Mouse (Mus musculus) thymus, postnatal 0 days (tissue): Measurements from ENCODE around the gene Wnk4. TPM values are rescaled to one million over a fixed set of nuclear protein-coding genes. Genes with fewer than 3 reads are reported as not detected.
A peak's percentile ranks its signal among the peaks of the same experiment; 100 is the strongest.

Experiments
- DNase-seq: peaks from one replicate; pipeline ENCODE4 v3.0.0-alpha.2; 2015; ENCODE audit warnings: low spot score
- polyA plus RNA-seq: library from polyadenylated mRNA; unstranded; fragments of >200 nt; fragmentation: Nextera tagmentation; extraction: Ambion mirVana; gene quantifications from 2 replicates; pipeline ENCODE4 v1.2.1, GENCODE M21; 2015

Gene Wnk4
- polyA plus RNA-seq: 1.4 and 2.1 TPM in 2 replicates

DNA sequence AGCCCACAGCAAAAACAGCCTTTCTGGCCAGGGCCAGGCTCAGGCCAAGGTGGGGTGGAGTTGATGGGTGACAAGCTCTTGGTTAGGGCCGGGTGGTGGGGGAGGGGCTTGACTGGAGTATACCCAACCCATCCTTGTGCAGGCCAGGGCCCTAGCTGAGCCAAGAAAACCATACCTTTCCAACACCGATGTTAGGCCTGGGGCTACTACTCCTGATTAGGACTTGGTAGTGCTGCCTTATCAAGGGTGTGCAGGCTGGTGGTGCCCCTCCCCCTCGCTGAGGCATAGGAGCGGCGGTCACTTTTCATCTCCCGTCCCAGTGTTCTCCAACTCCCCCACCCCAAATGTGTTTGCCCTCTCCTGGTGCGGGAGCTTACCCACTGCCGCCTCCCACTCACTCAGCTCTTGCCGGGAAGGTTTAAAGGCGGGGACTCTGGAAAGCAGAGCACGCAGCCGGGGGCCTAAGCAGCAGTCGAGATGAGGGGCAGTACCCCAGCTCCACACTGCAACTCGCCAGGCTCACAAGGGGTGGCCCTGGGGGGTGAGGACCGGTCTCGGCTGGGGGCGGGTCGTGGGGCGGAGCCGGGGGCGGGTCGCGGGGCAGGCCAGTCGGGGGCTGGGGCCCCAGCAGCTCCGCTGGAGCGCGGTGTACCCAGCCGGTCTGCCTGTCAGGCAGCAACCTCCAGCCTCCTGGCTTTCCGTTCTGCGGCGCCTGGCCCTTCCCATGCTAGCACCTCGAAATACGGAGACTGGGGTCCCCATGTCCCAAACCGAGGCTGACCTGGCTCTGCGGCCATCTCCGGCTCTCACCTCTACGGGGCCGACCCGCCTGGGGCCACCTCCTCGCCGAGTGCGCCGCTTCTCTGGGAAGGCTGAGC lies at the start of gene Wnk4:
Wnk4 (plus strand) TSS at position 620 of the 878 bp plus-strand sequence.
- peak; percentile 37 for DNase-seq

DNA sequence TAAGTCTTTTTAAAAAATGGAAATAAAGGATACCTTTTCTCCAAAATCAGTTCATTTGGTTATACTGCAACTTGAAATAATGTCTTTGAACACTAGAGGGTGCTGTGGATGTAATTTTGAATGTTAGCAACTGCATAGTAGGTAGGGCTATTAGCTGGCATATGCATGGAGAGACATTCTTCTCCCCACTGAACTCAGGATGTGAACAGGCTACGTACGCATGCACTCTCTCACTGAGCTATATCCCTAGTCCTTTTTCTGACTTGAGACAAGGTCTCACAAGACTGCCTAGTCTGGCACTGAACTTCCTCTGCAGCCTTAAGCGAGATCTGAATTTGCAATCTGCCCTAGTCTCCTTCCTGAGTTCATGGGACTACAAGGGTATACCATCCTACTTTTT lies 48.4 kb upstream of the Wnk4 start:
- DNase-seq: peak; percentile 84

DNA sequence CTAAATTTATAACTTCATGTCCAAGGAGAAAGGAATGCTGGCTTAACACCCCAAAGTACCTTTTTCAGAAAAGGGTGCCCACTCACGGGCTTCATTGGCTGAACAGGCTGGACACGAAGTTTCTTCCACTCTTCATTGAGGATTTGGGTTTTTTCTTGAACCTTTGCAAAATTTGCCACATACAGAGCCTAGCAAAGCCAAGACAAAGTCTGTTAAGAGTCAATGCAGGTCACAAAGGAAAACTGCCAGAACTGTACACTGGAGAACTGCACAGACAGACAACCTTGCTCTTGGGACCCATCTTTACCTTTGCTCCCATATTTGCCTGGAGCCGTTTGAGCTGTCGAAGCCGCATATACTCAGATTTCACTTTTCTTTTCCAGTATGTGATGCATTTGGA lies 43.4 kb upstream of the Wnk4 start:
- no peak for DNase-seq

DNA sequence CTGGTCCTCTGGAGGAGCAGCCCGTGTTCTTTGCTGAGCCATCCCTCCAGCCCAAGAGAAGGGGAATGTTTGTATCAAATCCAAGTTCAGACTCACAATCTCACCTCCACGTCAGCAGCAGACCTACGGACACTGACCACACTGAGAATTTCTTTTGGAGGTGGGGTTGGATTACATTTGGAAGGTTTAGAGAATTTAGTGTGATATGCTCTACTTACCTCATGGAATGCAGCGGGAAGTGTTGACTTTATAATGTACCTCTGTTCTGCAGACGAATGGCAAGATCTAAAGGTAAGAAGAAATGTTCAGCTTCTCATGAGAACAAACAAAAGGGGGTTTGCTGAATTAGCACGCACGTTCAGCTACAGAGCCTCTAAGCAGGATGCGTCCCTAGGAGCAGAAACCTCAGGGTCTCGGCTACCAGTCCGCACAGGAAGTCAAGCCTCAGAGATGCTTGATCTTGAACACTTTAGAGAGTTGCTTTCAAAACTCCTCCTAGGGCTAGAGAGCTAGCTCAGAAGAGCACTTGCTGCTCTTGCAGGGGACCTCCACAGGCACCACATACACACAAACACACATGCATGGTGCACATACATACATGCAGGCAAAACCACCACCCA lies 41.8 kb upstream of the Wnk4 start:
- peak; percentile 73 for DNase-seq

DNA sequence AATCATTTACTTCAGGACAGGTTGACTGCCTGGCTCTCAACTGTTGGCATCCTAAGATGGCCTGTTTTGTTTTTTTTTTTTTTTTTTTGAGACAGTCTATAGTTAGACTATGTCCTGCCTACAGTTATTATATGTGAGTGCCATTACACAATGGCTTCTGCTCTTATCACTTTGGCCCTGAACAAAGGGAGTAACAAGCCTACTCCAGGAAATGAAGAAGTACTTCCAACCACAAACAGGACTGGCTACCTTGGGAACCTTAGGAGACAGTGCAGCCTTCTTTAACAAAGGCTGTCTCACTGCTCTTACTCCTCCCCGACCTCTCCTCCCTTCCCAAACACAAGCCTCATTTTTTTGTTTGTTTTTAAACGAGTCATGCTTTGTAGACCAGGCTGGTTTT lies 39.5 kb upstream of the Wnk4 start:
- no peak for DNase-seq

DNA sequence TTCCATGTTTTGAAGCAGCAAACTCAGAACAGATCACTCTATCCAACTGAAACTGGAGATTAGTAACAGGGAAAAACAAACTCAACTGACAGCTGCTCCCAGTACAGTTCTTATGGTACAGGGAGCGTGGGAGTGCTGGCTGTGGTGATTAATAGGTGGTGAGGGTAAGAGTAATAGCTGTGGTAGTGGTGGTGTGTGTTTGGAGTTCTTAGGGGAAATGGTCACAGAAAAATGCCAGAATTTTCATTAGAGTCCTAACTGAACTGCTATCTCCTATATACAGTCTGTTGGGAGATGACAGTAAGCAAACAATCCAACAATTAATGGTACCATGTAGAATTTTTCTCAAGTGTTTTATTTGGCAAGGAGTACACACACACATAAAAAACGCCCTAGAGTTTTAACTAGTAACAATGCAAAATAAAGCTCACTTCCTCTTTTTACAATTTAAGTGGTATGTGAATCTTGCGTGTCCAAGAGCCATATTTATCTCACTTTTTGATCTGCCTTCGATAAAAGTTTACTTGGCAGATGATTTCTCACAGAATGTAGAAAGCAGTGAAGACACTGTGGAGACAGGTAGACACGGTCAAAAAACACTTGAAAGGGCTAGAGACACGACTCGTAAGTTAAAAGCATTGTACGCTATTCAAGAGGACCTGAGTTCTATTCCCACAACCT lies 38.9 kb upstream of the Wnk4 start:
- DNase-seq: no peak

DNA sequence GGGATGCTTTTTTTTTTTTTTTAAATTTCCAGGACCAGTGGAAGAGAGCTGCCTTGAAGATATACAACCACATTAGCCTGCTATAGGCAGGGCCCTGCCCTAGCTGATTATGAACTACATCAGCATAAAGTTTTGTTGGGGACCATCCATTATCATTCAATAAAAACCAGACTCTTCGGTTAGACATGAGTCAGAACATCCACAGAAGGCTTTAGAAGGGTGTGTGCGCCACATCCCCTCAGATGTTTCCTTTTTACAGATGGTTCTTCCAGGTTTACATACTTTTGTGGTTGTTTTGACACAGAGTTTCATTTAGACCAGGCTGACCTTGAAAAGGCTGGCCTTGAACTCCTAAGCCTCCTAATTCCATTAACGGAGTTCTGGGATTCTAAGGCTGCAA lies 36.0 kb upstream of the Wnk4 start:
- no peak for DNase-seq

DNA sequence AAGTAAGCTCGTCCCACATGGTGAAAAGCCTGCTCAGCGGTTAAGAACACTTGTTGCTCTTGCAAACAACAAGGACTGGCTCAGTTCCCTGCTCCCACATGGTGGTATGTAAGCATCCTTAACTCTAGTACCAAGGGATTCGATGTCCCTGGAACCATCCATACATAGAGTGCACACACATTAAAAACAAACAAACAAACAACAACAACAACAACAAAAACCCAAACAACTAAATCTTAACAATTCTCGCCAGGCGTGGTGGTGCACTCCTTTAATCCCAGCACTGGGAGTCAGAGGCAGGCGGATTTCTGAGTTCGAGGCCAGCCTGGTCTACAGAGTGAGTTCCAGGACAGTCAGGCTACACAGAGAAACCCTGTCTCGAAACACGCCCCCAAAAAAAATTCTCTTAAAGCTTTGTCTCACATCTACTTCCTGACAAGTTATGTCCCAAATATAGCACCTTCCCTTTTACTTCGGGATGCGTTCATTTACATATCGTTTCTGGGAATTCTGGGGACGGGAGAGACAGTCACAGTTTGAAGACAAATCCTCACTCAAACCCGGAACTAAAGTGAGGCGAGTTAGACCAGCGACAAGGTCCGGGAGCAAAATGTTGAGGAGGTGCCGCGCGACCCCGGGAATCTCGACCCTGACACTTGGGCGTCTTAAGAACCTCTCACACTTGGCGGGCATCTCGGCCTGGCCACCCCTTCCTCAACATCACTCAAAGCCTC lies 34.9 kb upstream of the Wnk4 start:
- no peak for DNase-seq

DNA sequence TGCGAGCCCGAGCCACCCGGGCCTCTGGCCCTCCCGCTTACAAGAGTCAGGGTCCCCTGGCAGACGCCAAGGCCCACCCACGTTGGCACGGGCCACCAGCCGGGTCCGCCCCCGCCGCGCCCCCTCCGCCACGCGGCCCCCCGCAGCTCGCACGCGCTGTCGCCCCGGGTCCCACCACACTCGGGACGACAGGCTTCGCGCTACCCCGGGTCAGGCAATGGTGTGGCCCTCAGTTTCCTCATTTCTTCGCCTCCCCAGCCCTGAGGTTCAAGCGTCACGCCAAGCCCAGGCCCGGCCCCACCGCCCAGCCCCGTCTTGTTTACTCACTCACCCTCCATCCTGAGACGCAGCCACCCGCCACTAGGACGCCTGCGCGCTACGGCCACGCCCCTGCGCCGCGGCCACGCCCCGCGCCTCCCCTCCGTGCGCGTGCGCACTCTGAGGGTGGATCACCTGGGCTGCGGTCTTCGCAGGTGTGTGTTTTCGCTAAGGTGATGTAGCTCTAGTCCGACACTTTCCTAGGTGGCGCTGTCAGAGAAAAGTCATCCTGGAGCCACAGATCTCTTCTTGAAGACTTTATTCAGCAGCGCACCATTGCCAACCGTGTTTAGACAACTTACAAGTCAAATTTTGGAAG lies 34.2 kb upstream of the Wnk4 start, which contains the start of gene Ezh1:
Ezh1 (minus strand) TSS at position 399 of the 637 bp plus-strand sequence.
- DNase-seq: peak; percentile 86

DNA sequence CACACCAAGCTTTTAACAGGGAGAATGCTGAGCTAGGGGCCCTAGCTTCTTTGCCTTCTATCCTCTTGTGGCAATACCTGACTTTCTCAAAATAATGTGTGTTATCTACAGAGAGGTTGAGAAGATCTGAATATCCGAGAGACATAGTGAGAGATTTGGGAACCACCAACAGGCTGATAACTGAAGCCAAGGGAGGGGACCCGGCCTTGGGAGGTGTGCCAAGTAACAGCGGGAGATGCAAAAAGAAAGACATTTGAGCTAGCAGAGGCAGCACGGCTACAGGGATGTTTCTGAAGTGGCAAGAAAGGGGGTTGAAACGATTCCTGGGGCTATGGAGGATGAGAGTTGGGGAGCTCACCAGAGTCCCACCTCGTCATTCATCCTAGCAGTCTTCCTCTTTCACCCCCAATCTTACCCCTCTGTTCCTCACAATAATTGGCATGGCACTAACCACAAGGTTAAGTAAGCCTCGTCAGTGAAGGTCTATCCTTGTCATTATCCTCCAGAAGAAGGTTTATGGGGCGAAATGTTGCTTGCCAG lies 30.9 kb upstream of the Wnk4 start:
- no peak for DNase-seq

DNA sequence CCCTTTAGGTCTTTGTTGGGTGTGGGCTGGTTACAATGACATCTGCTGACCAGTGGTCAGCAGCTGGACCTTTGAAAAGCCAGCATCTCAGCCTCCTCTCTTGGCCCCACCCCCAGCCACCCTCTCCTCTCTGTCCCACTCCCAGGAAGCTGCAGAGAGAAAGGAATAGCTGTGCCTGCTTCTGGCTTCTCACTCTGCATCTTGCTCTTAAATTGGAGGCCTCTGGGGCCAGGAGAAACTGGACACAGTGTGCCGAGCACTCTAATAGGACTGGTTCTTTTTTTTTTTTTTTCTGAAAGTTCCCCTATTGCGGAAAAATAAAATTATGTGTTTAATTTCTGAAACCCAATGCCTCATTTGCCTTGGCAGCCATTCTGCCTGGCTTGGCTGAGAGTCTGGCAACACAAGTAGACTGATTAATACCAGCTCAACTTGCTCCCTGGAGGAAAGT lies 30.3 kb upstream of the Wnk4 start:
- DNase-seq: no peak

DNA sequence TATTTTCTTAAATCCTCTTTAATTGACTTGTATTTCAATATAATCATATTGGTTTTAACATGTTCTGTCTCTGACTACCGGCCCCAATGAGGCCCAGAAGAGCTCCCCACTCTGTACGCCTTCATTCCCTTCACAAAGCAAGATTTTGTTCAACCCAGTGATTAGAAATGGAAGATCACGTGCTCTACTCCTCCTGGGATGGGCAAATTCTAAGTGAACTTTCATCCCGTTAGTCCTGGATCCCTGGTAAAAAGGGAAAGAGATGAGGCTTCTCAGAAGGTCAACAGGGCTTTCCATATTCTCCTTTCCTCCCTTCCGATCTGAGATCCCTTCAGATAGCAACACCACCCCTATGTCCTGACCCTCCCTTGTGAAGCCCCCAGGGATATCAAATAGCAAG lies 29.8 kb upstream of the Wnk4 start:
- DNase-seq: no peak

DNA sequence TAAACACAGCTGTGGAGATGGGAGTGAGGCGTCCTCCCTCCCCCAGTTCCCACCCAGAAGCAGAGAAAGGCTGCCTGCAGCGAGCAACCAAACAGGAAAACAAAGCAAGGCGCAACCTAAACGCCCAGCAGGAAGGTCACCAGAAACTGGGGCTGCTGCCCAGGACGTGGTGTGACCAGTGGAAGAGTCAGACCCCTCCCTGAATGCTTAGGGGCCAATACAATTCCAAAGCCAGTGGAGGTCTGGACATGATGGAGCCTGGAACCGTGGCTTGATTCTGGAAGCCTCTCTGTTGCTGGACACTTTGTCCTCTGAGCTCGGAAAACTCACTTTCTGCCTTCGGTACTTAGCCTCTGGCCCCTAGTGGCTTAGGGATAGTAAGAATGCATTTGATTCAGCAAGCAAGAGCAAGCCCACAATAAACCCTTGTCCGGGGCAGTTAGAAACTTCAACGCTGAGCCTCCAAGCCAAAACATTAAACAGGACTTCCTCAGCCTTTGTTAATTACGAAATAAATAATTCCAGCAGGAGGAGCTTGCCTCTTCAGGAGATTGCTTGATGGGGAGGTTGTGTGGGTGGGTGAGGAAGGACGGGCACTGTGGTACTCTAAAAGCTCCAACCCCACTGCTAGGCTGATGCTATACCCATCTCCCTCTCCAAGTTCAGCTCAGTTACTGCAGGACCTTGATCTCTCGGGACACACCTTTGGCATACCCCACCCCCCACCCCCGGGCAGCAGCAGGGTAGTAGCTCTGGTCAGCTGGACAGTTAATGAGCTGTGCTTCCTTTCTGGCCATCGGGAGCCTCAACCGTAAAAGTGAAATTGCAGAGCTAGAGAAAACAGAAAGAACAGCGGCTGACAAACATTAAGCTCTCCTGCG lies 29.1 kb upstream of the Wnk4 start:
- DNase-seq: no peak

DNA sequence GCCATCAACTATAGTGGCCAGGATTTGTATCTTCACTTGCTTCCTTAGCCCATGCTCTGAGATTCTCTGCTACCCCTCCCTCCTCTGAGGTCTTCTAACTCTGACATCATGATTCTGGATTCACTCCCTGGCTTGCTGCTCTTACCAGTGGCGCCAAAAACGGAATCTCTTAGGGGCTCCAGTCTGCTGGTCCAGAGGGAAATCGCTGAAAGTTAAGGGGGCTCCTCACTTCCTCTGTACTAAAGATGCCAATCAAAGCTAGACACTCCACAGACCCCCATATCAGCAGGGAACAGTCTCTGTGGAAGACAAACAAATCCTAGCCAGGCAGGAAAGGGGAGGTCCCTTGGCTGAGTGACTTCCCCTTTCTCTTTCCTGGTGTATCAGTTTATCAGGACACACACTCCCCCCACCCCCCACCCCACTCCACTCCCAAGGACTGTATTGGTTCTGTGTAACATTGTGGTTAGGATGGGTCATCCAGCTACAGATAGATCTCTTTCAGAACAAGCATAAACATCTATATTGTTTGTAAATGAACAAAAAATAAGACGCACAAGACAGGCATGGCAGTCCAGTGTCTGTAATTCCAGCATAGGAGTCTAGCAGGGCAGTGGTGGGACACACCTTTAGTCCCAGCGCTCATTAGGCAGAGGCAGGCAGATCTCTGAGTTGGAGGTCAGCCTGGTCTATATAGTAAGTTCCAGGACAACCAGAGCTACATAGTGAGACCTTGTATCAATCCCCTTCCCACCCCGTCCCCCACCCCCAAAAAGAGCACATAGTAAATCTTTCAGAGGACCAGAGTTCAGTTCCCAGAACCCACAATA lies 28.1 kb upstream of the Wnk4 start:
- no peak for DNase-seq

DNA sequence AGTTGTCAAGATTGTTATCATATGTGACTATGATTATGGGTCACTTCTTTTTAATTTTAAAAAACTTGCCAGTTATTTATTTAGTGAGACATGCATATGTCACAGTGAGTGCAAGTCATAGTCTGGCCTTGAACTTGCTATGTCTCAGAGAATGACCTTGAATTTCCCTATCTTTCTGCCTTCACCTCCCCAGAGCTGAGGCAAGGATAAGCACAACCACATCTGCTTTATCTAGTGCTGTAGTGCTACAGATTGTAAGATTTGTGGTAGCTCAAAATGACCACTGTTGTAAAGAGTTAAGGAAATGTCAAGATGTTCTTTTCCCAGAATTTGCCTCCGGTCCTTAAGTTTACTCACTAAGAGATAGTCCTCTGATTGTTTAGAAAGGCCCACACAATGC lies 27.1 kb upstream of the Wnk4 start:
- no peak for DNase-seq

DNA sequence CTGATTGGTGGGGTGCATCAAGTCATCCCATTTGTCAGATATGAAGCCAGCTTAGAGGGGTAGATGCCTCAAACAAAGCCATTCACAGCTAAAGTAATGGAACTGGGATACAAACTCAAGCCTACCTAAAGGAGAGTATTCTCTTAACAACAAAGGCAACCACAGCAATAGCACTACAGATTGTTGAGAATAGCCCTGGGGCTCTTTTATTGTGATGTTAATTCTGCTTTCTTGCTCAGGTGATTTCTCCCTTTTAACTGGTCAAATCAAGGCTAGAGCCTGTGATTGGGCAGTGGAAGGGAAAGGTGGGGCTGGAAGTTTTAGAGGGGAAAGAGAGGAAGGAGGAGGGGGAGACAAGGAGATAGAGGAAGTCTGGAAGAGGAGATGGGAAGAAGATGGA lies 26.2 kb upstream of the Wnk4 start:
- no peak for DNase-seq

DNA sequence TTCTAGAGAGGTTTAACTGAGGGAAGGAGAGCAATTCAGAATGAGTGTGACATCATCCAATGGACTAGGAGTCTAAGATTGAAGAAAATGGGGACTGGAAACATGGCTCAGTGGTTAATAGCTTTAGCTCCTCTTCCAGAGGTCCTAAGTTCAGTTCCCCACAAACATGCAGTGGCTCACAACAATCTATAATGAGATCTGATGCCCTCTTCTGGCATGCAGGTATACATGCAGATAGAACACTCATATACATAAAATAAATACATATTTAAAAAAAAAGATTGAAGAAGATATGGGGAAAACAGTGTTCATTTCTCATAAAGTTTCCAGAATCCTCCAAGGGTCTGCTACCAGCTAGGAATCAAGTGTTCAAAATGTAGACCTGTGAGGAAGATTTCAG lies 24.9 kb upstream of the Wnk4 start:
- no peak for DNase-seq

DNA sequence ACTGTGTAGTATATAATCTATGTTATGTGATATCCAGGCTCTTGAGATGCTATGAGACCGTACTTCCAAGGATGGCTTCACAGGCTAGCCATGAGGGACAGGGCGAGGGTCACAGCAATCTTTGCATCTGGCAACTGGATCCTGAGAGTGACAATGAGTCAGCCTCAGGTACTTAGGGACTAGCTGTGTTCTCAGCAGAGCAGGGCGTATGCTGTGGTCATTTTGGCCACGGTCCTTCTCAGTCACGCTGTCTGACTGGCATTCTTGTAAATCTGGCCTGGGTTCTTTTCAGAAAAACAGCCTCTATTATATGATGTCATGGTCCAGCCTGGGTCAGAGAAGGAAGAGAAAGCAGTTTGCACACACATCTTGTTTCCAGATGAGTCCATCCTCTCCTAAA lies 23.6 kb upstream of the Wnk4 start:
- DNase-seq: no peak
